Mouse (Mus musculus): Measurements from ENCODE around the gene Qprt.
"Not testable (repeated sequence)": the region's sequence is repeated elsewhere in the genome, so short reads cannot be mapped to it uniquely, and the experiment has no call there.

Qprt gene

GRCm38 (mm10) chr7:127098521-127098920, 23.5 kb downstream of the Qprt start:
- no peak for DNase-seq (ENCODE audit: low read depth, low spot score)

- DNase-seq (ENCODE audit: low read depth, low spot score) = no peak
Measured at GRCm38 (mm10) chr7:127096456-127096855, 25.6 kb downstream of the Qprt start.

- DNase-seq (ENCODE audit: low read depth, low spot score) = no peak
Measured at GRCm38 (mm10) chr7:127093914-127094313, 28.1 kb downstream of the Qprt start.

- DNase-seq (ENCODE audit: low read depth, low spot score) = peak; percentile 51
Measured at GRCm38 (mm10) chr7:127091114-127091896, 30.7 kb downstream of the Qprt start, which contains the start of gene AI467606. Gene AI467606, plus strand, starts transcription at chr7:127091359.

GRCm38 (mm10) chr7:127090154-127091113, 31.6 kb downstream of the Qprt start:
- no peak for DNase-seq (ENCODE audit: low read depth, low spot score)

- no peak for DNase-seq (ENCODE audit: low read depth, low spot score)
Measured at GRCm38 (mm10) chr7:127088901-127089845, 32.9 kb downstream of the Qprt start.

GRCm38 (mm10) chr7:127088083-127088482, 33.9 kb downstream of the Qprt start:
- no peak for DNase-seq (ENCODE audit: low read depth, low spot score)

GRCm38 (mm10) chr7:127087278-127088010, 34.6 kb downstream of the Qprt start, which contains the start of gene Zg16:
Gene Zg16, minus strand, starts transcription at chr7:127087328.
- not testable (repeated sequence) for DNase-seq (ENCODE audit: low read depth, low spot score)

- not testable (repeated sequence) for DNase-seq (ENCODE audit: low read depth, low spot score)
Measured at GRCm38 (mm10) chr7:127085751-127086150, 36.3 kb downstream of the Qprt start.

- DNase-seq (ENCODE audit: low read depth, low spot score) = no peak
Measured at GRCm38 (mm10) chr7:127084794-127085193, 37.2 kb downstream of the Qprt start.

- DNase-seq (ENCODE audit: low read depth, low spot score) = no peak
Measured at GRCm38 (mm10) chr7:127083689-127084088, 38.3 kb downstream of the Qprt start.

- DNase-seq (ENCODE audit: low read depth, low spot score) = no peak
Measured at GRCm38 (mm10) chr7:127082995-127083394, 39.0 kb downstream of the Qprt start.

- no peak for DNase-seq (ENCODE audit: low read depth, low spot score)
Measured at GRCm38 (mm10) chr7:127082271-127082670, 39.8 kb downstream of the Qprt start.

- no peak for DNase-seq (ENCODE audit: low read depth, low spot score)
Measured at GRCm38 (mm10) chr7:127080045-127080444, 42.0 kb downstream of the Qprt start.

GRCm38 (mm10) chr7:127077692-127078091, 44.3 kb downstream of the Qprt start:
- no peak for DNase-seq (ENCODE audit: low read depth, low spot score)

- no peak for DNase-seq (ENCODE audit: low read depth, low spot score)
Measured at GRCm38 (mm10) chr7:127076188-127076587, 45.8 kb downstream of the Qprt start.

- no peak for DNase-seq (ENCODE audit: low read depth, low spot score)
Measured at GRCm38 (mm10) chr7:127073221-127073620, 48.8 kb downstream of the Qprt start.

GRCm38 (mm10) chr7:127070871-127071413, 51.1 kb downstream of the Qprt start:
- DNase-seq (ENCODE audit: low read depth, low spot score) = no peak

- DNase-seq (ENCODE audit: low read depth, low spot score) = peak; percentile 57
Measured at GRCm38 (mm10) chr7:127066317-127066716, 55.7 kb downstream of the Qprt start.

GRCm38 (mm10) chr7:127065538-127065937, 56.5 kb downstream of the Qprt start:
- DNase-seq (ENCODE audit: low read depth, low spot score) = no peak
